Comparison of ENCODE assay signal across 8 mouse cellular contexts in the genomic region with DNA sequence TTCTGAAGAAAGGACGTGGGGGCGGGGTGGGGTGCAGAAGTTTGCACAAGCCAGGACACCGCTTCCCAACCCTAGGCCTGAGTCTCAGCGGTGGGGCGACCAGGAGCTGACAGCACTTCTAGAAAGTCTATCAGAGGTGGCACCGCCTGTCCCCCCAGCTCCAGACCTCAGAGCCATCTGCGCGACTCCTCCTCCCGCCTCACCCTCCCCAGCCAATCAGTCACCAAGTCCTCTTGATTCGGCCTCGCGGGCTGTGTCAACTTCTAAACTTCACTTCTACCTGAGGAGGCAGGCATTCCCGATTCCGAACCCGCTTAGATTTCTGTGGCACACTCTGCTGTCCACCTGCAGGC. TPM values are rescaled to one million over a fixed set of nuclear protein-coding genes. Genes with fewer than 3 reads are reported as not detected.
DNase-seq lines count a peak whose midpoint lies in the region; ATAC-seq and TF ChIP-seq lines count a peak whose summit lies in the region.

No protein-coding gene starts in this region.

- peak; percentile 78 for ATAC-seq in embryonic facial prominence, embryonic 11.5 days (replicated peaks; ENCODE audit: insufficient number of reproducible peaks, low FRiP score, low TSS enrichment, low read depth)

- DNase-seq in CH12.LX (ENCODE audit: extremely low read depth) = no peak
- DNase-seq in adrenal gland, adult 8-10 months = peak; percentile 71
- DNase-seq in embryonic facial prominence, embryonic 11.5 days (ENCODE audit: low spot score) = peak; percentile 80
- peak; percentile 55 for DNase-seq in heart, adult 8-10 months (ENCODE audit: low spot score)
- DNase-seq in kidney, adult 8-10 months = peak; percentile 77 to 78
- peak; percentile 82 for DNase-seq in lung, postnatal 10 days
- DNase-seq in ovary, postnatal 36 days (ENCODE audit: low spot score) = peak; percentile 72
- no peak for DNase-seq in frontal cortex, postnatal 25 days (ENCODE audit: low spot score in 2 of 2)

- TF ChIP-seq POLR2A in CH12.LX (IDR thresholded peaks at IDR 0.05; ENCODE audit: low read depth, low read length) = no peak

- TF ChIP-seq EP300 in CH12.LX (IDR thresholded peaks at IDR 0.05; ENCODE audit: low read length) = no peak

- no peaks in the 10 kb centered on the region for H3K36me3 ChIP-seq in CH12.LX (replicated peaks in 1 of 2; ENCODE audit: control insufficient read depth in 1 of 2, insufficient read depth in 1 of 2, low read length in 1 of 2)
- H3K36me3 ChIP-seq in embryonic facial prominence, embryonic 11.5 days (replicated peaks; ENCODE audit: control insufficient read depth, insufficient read depth, low read depth, low read length) = no peaks in the 10 kb centered on the region

- H3K4me1 ChIP-seq in CH12.LX (ENCODE audit: control insufficient read depth in 1 of 2, insufficient read depth in 2 of 2) = peaks cover 10 to 37% of the 10 kb centered on the region in 2 experiments
- peaks cover 12% of the 10 kb centered on the region for H3K4me1 ChIP-seq in embryonic facial prominence, embryonic 11.5 days (ENCODE audit: control insufficient read depth, insufficient read depth, low read length)

- in situ Hi-C loops in CH12.LX (cut with MboI; ENCODE audit: low pct_ligation_motif_present, low pct_unique_long_range_greater_than_20kb, low sequenced_read_pairs) = no loop called here

- H3K4me2 ChIP-seq in CH12.LX (ENCODE audit: insufficient read depth, low read depth, poor library complexity, severe bottlenecking) = peak overlapping the region; percentile 29; the same call in 1 of the 2 replicates
- H3K4me2 ChIP-seq in embryonic facial prominence, embryonic 11.5 days (ENCODE audit: low read depth, low read length) = peak overlapping the region; percentile 95

- H3K9ac ChIP-seq in CH12.LX (ENCODE audit: insufficient read depth, low read depth) = no peak overlapping the region; the same call in 1 of the 2 replicates
- peak overlapping the region; percentile 100 for H3K9ac ChIP-seq in embryonic facial prominence, embryonic 11.5 days (replicated peaks; ENCODE audit: low read length)

- dilution Hi-C loops in CH12.LX (cut with MboI; ENCODE audit: extremely low pct_ligation_motif_present, extremely low pct_unique_long_range_greater_than_20kb, low sequenced_read_pairs) = no loop called here

- peaks cover 17% of the 10 kb centered on the region for H3K9me3 ChIP-seq in CH12.LX (replicated peaks; ENCODE audit: low read length)
- no peaks in the 10 kb centered on the region for H3K9me3 ChIP-seq in embryonic facial prominence, embryonic 11.5 days (replicated peaks; ENCODE audit: control insufficient read depth, low read length)

- WGBS in embryonic facial prominence, embryonic 11.5 days = 2% methylated on average over 15 of the region's 15 CpGs

- H3K79me2 ChIP-seq in CH12.LX (replicated peaks; ENCODE audit: control insufficient read depth, extremely low read depth, insufficient read depth, poor library complexity, severe bottlenecking) = peaks cover 38% of the 10 kb centered on the region

- no peak for TF ChIP-seq CTCF in CH12.LX (conservative IDR thresholded peaks at IDR 0.05 in 1 of 2, IDR thresholded peaks at IDR 0.05 in 1 of 2; ENCODE audit: low read depth in 2 of 2, low read length in 2 of 2)

- H3K27me3 ChIP-seq in CH12.LX (replicated peaks) = no peaks in the 10 kb centered on the region
- H3K27me3 ChIP-seq in embryonic facial prominence, embryonic 11.5 days (ENCODE audit: control insufficient read depth, insufficient read depth, low read length) = no peaks in the 10 kb centered on the region

- TF ChIP-seq RAD21 in CH12.LX (IDR thresholded peaks at IDR 0.05; ENCODE audit: low read depth, low read length) = no peak

- H3K27ac ChIP-seq in CH12.LX (ENCODE audit: insufficient read depth, low read depth) = no peak overlapping the region
- H3K27ac ChIP-seq in embryonic facial prominence, embryonic 11.5 days (replicated peaks; ENCODE audit: low read depth, low read length) = peak overlapping the region; percentile 98

- H3K4me3 ChIP-seq in CH12.LX (replicated peaks in 1 of 3; ENCODE audit: low read depth in 2 of 3, low read length in 2 of 3, poor library complexity in 1 of 3) = no peak overlapping the region
- peak overlapping the region; percentile 88 for H3K4me3 ChIP-seq in embryonic facial prominence, embryonic 11.5 days (ENCODE audit: low read depth, low read length)

TF ChIP-seq in CH12.LX, 34 proteins besides CTCF, POLR2A, EP300 and RAD21:
- TF ChIP-seq SMC3 (IDR thresholded peaks at IDR 0.05; ENCODE audit: low read depth, low read length) (no peak), PAX5 (IDR thresholded peaks at IDR 0.05; ENCODE audit: low read length) (no peak), TBP (conservative IDR thresholded peaks at IDR 0.05; ENCODE audit: low read depth, low read length) (no peak), TCF12 (IDR thresholded peaks at IDR 0.05; ENCODE audit: low read depth, low read length) (no peak; the same call in 1 of the 2 replicates), BHLHE40 (IDR thresholded peaks at IDR 0.05; ENCODE audit: low read depth, low read length) (no peak), GABPA (IDR thresholded peaks at IDR 0.05; ENCODE audit: insufficient replicate concordance, low read depth, low read length) (no peak), HCFC1 (IDR thresholded peaks at IDR 0.05; ENCODE audit: low read depth, low read length) (no peak)
TF ChIP-seq in CH12.LX: peak in this region for 0.

RNA-seq across cellular contexts. Expression of a gene that starts 1.0 kb away (rescaled TPM):
- total RNA-seq in CH12.LX (2012; rRNA removed) (16.1 and 17.8 TPM in 2 replicates), CH12.LX (2014; rRNA removed) (9.7 and 9.9 TPM in 2 replicates)
- 49.2 and 70.1 TPM in 2 replicates for polyA plus RNA-seq in CH12.LX (2012; ENCODE audit: insufficient read length, low read depth)
- total RNA-seq in adrenal gland, adult 8-10 months (2022) = 10 to 100 TPM; 22.1 to 36.6 (median 27.9) TPM
- 31.1 and 34.3 TPM in 2 replicates for polyA plus RNA-seq in embryonic facial prominence, embryonic 11.5 days (2014; fragmentation: Nextera tagmentation; extraction: Ambion mirVana)
- total RNA-seq in heart, adult 8-10 months (2022) = 10 to 100 TPM; 10.1 to 13.3 (median 12.3) TPM

RNA-seq across cellular contexts. Expression of a gene that starts 51.6 kb away (rescaled TPM):
- total RNA-seq in CH12.LX (2012; rRNA removed) (0.04 TPM in 2 replicates), CH12.LX (2014; rRNA removed) (not detected in 2 replicates)
- polyA plus RNA-seq in CH12.LX (2012; ENCODE audit: insufficient read length, low read depth) = 0.07 and 0.11 TPM in 2 replicates
- under 1 TPM; 0.14 to 0.34 (median 0.15) TPM for total RNA-seq in adrenal gland, adult 8-10 months (2022)
- polyA plus RNA-seq in embryonic facial prominence, embryonic 11.5 days (2014; fragmentation: Nextera tagmentation; extraction: Ambion mirVana) = 0.11 and 0.18 TPM in 2 replicates
- under 1 TPM in 2 of 4 experiments, not detected in 2; 0.09 to 0.11 TPM for total RNA-seq in heart, adult 8-10 months (2022)

Comparison
In these comparisons a context has a peak if more than half of its experiments do, and no peak if none do; other contexts are left out.
1. DNase-seq: peak in adrenal gland, adult 8-10 months (single experiment), embryonic facial prominence, embryonic 11.5 days (single experiment), heart, adult 8-10 months (single experiment), kidney, adult 8-10 months (2 of 2), lung, postnatal 10 days (single experiment) and ovary, postnatal 36 days (single experiment); none in CH12.LX (single experiment) and frontal cortex, postnatal 25 days (0 of 2).